Mouse (Mus musculus) frontal cortex, postnatal 36 days (tissue): ENCODE measurements around the gene Tmem128.

Experiments
- DNase-seq, 2 experiments: peaks; one replicate each; pipeline ENCODE4 v3.0.0; 2022; ENCODE audit warnings: low spot score in 2 of 2

Gene Tmem128

DNA sequence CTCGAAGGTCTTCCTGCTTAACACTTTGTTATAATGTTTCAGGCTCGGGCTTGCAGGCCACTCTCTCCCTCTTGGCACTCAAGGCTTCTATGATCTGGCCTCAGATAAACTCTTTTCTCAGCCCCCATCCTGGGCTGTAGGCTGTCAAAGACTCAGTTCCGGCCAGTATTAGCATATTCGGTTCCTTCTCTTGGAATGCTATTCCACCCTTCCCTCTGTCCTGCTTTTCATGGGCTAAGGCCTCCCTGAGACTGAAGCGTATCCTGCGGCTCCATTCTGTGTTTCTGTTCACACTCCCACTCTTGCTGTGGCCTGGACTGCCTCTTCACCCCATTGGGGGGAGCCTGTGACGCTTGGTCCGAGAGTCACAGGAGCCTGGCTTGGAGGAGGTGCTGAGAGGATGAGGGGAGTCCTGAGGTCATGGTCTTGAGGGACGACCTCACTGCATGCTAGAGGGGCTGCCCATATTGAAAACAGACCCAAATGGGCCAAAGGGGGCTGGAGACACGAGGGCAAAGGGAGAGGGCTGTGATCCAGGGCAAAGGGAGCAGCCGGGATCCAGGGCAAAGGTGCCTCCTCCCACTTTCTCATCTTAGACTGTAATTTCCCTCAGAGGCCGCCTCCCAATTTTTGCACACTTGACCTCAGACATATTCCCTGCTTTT, 18.1 kb downstream of the Tmem128 start:
- no peak for DNase-seq

DNA sequence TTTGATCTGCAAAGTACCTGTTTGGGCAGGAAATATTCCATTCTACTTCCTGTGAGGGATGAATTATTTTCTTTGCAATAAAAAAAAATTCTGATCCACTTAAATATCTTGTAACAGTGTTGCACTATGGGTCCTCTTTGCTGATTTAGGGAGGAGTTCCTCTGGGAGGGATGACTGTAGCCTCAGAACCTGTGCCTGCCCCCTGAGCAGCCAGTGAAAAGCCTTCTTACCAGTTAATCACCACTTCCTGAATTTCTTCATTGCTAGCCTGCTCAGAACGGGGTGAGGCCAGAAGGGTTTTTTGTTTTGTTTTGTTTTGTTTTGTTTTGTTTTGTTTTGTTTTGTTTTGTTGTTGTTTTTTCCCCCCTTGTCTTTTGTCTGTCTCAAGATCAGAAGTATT, 20.1 kb downstream of the Tmem128 start:
- DNase-seq: no peak

DNA sequence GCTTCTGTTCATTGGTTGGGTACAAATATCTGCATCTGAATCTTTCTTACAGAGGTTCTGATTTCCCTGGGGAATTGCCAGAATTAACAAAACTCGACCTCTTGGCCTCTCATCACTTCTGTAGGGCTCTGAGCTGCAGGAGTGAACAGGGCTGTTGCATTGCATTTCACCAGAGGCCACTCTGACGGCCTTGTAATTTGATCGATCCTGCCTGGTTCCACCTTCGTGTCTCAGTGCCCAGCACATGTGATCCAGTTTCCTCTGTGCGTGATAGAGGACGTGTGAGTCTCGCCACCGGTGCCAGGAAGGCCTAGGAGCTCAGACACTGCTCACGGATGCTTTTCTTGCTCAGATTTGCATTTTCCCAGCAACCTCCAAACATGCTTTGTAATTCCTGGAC, 25.7 kb downstream of the Tmem128 start:
- DNase-seq: no peak

DNA sequence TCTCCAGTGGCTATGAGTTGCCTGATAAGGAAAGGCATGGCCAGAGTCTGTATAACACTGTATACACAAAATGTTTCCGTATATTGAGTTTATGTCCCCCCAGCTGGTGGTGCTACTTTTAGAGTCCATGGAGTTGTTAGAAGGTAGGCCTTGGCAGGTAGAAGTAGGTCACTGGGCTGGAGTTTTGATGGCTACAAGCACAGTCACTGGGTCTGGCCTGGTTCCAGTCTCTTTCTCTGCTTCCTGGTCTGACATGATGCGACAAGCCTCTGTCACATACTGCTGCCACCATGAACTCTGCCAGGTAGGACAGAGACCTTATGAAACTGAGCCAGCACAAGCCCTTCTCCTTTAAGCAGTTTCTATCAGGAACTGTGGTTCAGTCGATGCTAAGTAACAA, 28.5 kb downstream of the Tmem128 start:
- DNase-seq: no peak

DNA sequence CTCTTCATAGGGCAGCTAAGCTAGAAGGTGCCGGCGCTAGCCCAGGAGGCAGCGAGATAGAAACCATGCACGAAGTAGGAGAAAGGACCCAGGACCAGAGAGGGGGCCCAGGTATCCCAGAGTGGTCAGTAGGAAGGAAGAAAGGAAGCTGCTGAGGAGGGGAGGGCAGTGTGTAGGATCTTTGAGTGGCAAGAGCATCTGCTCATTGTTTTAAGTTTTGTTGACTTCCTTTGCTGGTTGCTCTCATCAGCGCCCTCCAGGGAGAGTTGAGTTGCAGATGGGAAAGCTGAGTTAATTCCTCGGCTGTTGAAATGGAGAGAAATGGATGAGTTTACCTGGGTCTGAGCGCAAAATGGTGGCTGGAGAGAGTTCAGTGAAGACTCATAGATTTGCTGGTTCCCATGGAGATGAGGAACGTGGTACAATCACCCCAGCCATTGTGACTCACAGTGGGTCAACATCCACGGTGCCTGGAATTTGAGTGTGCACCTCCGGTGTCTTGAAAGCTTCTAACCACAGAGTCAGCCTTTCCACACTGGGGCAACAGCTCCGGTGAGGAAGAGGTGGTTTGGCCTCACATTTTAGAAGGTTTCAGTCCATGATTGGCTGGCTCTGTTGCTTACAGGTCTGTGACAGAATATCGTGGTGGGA, 41.9 kb downstream of the Tmem128 start:
- no peak for DNase-seq

DNA sequence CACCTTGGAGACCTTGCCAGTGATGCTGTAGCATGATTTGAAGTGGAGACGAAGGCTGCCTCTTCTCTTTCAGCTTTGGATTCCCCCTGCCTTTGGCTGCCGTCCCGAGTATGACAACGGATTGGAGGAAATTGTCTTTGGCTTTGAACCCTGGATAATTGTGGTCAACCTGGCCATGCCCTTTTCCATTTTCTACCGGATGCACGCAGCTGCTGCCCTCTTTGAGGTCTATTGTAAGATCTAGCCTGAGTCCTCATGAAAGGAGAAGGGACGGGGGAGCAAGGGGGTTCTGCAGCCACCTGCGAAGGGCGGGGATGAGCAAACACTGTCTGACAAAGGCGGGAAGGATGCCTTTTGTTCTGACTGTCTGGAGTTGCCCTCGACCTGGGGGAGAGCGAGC, 42.7 kb downstream of the Tmem128 start:
- no peak for DNase-seq

DNA sequence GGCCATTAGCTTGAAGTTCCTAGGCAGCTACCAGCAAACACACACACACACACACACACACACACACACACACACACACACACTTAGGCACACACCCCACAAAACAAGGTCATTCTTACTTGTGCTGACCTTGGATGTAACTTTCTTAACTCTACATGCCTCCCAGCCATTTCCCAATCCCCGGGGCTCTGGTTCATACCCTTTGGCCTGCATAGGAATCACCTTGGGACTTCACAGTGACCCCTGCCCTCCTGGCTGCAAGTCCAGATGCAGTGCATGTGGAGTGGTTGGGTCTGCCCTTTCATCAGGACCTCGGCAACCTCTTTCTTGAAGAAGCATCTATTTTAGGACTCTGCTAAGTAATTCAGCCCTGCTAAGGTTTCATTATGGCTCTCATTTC, 45.3 kb downstream of the Tmem128 start:
- DNase-seq: no peak

DNA sequence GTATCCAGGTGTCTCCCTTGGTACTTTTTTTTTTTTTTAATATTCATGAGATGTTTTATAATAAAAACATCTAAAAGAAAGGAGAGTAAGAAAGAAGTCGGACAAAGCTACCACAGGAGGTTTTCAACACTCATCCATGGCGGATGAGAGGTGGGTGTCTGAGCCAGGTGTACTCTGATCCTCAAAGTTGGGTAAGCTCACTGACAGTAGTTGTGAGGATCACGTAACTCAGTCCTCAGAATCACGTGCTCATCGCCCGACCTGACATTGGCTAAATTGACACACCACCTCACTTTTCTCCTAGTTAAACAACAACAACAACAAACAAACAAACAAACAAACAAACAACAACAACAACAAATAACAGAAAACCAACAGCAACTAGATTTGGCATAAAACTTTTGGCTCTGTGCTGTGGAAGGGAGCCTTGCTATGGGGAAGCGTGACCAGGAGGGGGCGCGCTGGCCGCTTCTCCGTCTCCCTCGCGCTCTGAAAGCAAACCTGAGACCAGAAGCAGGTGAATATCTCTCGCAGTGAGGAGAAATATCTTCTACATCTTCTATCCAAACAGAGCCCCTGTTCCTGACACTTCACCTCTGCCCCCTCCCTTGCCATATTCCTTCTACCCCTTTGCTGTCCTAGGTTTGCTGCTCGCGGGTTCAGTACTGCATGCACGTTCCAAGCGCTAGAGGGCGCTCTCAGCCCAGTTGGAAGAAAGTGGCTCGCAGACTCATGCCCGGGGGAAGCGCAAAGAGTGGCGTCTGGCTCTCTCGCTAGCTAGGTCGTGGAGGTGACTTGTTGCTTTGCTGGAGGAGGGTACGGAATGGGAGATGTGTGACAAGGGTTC, 47.5 kb downstream of the Tmem128 start:
- DNase-seq: peak; percentile 91 to 92

DNA sequence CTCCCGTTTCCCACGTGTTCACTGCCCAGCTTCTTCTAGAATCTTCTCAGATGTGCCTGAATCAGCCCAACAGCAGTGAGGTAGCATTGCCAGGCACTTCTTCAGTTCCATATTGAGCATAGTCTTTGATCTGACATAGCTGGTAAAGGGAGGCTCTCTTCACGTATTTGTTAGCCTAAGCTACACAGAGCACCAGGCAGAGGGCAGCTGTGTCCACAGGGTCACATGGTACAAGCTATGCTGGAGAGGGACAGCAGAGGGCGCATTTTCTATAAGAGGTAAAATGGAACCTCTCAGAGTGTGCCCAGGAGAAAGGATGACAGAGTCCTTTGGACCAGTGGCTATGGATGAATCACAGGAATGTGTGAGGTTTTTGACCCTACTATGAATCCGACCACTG, 48.9 kb downstream of the Tmem128 start:
- DNase-seq: peak; percentile 61 to 78

DNA sequence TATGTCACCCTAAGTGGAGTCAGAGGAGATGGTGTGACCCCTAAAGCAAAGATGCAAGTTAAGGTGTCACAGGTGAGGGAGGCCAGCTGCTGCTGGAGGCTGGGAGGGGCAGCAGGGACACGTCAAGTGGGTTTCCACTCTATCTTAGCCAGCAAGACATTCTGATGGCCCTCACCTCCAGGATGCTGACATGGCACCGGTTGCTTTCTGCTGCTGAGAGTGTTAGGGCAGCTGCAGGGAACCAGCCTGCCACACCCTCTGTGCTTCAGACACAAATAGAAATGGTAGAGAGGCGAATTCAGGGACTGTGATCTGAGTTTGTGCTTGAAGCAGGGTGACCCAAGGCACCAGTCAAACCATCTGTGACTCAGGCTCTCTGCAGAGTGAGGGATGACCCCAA, 49.8 kb downstream of the Tmem128 start:
- DNase-seq: no peak
